Mouse (Mus musculus) erythroid progenitor cell, adult 5-6 weeks (primary cell): ENCODE results near the gene Zbp1. TPM values are rescaled to one million over a fixed set of nuclear protein-coding genes. Genes with fewer than 3 reads are reported as not detected.
A peak's percentile ranks its signal among the peaks of the same experiment; 100 is the strongest.

Experiments used
- ATAC-seq: replicated peaks from 2 replicates; pipeline ENCODE4 v1.8.0; 2016; ENCODE audit warnings: moderate number of reproducible peaks, mild to moderate bottlenecking, moderate TSS enrichment, inconsistent platforms; ENCODE audit not compliant: poor library complexity, low FRiP score, severe bottlenecking
- total RNA-seq, 2 experiments: library from RNA; stranded (forward) in 1 of 2; stranded (reverse) in 1 of 2; fragments of 150-400 nt in 1 of 2; fragments of 186-747, 209-891 nt in 1 of 2; gene quantifications; 2 replicates each; pipeline versions ENCODE4 v1.2.3 to v1.2.4; 2015 to 2017; ENCODE audit warnings: low replicate concordance in 2 of 2

Gene Zbp1
- total RNA-seq, 2 experiments from 2014 or later = 9.6 TPM; not detected in 1

DNA sequence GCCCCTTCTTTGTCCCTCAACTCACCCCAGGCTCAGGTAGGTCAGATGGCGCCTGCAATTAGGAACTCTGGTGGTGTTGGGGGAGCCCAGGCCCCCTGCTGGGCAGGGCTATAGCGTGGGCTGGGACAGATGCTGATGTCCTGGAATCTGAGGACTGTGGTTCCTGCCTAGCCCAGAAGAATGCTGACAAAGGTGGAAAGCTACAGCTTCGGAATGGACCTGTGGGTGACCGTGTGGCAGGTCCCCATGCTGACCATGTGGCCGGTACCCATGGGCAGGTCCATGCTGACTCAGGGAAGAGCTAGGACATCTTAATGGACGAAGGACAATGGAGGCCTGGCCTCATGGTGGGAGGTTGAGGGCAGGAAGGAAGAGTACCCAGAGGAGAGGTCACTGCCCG, 35.9 kb downstream of the Zbp1 start:
- ATAC-seq = no peak

DNA sequence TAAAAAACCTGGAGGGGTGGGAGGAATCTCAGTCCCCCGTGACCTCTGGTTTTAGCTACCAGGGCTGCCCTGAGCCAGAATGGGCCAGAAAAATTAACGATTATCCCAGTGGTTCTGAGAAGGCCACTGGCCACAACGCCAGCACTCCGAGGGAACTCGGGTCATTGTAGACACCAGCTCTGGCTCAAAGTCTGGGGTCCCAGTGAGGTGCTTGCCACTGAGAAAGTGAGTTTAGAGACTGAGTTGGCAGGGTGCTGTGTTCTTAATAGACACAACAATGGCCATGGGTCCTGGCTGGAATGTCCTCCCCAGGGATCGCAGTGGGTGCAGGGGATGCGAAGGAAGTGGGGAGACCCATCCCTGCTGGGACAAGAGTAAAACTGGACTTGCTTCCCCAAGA, 36.8 kb downstream of the Zbp1 start:
- no peak for ATAC-seq

DNA sequence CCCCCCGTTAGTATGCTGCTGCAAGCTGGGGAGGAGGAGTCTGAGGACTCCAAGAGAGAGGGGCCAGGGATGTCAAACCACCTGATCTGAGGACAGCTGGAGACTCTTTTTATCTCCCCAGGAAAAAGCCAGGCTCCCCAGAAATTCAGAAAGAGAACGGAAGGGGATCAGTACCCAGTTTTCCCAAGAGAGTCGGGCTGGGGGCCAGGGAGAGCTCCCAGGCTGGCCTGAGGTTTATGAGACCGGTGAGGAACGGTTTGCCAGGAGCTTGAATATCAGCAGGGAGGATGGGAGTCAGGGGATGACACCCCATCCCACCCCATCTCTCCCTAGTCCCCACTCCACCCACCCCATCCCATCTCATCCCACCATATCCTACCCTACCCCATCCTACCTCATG, 37.2 kb downstream of the Zbp1 start:
- ATAC-seq = no peak

- no peak for ATAC-seq
These were observed 37.9 kb downstream of the Zbp1 start for GRCm38 (mm10) chr2:173180721-173181388.

DNA sequence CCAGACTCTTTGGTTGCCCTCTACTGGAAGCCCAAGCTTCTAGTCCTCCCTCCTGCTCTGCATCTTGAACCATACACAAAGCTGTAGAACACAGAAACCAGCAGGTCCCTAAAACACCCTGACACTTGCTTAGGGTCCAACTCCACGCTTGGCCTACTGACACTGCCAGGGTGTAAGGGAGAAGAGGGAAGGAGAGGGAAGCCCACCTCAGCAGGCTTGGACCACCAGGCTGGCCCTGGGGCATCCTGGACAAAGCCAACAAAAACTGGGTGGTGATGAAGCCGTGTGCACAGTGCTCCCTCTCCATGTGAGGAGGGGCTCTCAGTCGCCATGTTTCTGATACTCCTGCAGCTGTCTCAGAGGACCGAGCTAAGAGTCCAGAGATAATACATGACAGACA, 38.7 kb downstream of the Zbp1 start:
- ATAC-seq = no peak

DNA sequence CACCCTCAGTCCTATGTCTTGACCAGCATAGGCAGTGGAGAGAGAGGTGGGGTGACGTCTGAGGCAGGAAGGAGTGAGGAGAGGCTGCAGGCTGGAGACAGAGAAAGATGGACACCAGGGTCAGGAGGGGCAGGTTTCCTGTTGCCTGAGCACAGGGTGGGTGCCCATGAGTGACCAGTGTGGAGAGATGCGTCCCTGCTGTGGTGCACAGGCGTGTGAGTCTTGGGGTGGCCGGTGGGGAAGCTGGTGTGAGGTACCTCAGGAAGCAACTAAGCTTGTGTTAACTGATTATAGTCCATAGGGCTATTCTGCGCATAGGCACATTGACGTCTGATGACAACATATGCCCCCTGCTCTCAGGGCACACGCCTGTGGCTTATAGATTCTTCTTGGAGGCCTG, 39.7 kb downstream of the Zbp1 start:
- no peak for ATAC-seq

DNA sequence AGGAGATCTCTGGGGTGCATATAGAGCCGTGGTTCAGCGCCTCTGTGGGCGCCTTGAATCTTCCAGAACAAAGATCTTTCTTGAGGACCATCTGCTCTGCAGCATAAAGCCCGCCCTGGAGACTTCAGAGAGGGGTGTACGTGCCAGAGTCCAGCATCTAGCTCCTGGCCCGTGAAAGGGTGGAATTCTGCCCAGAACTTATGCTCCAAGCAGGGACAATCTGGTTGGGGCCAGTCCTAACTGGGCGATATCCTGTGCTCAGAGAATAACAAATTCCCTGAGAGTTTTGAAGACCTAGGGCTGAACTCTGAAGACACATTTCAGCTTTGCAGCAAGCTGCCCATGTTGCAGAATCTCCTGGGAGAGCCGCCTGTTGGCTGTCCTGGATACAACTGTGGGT, 40.8 kb downstream of the Zbp1 start:
- no peak for ATAC-seq

GRCm38 (mm10) chr2:173177481-173177880, 41.2 kb downstream of the Zbp1 start:
- ATAC-seq = no peak

DNA sequence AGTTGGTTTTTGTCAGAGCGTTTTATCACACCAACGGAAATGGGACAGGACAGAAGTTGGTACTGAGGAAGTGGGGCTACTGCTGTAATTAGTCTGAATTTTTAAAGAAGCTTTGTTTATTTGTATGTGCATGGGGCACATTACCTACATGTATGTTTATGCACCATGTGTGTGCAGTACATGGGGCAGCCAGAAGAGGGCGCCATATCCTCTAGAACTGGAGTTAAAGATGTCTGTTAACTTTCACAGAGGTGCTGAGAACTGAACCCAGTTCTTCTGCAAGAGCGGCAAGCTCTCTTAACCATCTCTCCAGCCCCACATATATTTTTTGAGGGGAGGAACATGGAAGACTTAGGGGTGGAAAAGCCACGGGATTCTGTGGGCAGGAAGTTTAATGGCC, 43.0 kb downstream of the Zbp1 start:
- ATAC-seq = no peak

DNA sequence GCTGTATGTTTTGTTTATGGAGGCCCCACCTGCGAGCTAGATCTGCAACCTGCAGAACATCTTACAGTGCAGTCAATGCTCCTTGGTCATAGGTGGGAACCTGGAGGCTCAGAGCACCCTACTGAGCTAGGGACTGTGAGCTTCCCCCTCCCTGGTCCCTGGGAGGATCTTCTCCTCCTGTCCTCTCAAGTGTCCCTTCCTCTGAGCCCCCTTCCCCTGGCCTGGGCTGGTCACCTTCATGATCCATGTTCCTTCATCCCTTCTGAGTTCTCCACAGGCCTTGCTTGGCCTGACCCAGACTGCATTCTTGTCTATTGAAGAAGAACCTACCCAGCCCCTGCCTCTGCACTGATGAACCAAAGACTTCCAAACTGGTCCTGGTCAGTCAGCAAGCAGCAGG, 44.2 kb downstream of the Zbp1 start:
- ATAC-seq = no peak

GRCm38 (mm10) chr2:173173521-173174511, 44.9 kb downstream of the Zbp1 start:
- ATAC-seq = no peak

DNA sequence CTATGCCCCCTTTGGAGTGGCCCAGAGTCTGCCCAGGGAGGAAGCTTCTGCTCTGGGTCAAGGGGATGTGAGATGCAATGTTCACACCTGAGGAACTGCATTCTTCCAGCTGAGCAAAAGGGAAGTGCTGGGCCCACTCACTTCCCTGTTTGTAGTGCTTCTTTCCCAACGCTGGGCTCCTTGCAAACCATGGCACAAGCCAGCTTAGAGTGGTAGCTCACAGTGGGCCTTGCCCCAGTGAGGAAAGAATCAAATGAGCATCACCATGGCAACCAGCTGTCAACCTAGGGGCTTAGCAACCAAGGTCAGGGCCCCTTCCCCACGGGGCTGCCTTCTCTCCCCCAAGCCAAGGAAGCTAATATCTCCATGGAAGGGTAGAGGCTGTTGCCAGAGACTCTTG, 45.7 kb downstream of the Zbp1 start:
- no peak for ATAC-seq

DNA sequence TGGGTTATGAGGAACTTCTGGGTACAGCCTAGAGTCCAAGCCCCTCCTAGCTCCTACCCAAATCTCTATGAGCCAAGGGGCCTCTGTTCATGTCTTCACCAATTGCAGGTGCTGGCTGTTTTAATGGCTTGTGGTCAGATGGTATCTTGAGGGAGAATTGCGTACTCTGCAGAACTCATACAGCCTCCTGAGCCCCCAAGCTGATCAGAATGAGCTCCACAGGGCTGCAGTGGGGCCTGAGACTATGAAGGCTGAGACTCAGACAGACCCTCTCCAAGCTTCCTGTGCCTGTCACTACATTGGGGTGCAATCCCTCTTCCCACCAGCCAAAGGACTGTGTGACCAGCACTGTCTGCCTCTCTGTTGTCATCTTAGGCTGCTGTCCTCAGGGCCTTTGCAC, 46.3 kb downstream of the Zbp1 start:
- ATAC-seq = no peak

DNA sequence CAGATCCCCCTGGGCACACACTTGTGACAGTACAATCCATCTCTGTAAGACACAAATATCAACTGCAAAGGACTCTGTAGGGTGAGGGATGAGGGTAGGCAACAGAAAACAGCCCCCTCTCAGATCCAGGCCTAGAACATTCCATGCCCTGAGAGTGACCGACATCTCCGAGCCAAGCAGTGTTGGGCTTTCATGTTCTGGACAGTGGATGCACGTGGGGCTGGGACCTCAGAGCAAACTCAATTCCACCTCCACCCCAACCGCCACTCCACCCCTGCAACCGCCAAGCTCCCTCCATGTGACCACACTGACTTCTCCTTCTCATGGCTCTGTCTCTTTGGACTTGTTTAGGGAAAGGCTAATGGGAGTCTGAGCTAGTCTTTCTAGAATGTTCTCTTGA, 46.8 kb downstream of the Zbp1 start:
- no peak for ATAC-seq

DNA sequence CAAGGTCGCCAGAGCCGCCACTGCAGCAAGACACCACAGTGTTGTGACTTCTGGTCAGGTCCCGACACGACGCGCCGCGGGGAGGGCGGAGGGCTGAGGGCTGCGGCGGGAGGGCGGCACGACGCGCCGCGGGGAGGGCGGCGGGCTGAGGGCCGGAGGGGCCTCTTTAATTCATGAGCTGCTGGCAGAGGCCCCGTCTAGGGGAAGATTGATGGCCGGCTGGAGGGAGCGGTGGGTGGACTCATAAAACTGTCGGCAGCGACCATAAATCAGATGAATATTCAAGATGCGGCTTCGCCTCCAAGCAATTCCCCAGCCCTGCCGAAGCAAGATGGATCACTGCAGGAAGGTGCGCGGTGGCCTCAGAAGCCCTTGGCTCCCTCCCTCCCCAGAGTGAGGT, 47.3 kb downstream of the Zbp1 start:
- no peak for ATAC-seq

DNA sequence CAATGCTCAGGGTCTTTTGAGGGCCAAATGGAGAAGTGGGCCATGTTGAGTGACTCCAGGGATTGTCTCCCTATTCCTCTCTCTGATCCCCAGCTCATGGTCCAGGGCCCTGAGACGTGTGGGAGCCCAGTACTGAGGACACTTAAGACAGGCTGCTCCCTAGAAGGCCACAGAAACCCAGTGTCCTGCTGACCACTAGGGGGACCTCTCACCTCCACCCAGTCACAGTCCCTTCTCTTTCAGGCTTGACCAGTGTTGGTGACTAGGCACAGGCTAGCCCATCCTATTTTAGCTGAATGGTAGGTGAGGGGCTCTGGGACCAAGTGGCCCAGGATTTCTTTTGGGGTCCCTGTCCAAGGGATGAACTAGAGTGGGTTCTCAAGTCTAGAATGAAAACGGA, 48.0 kb downstream of the Zbp1 start:
- peak; percentile 42; the same call in 1 of the 2 replicates for ATAC-seq

GRCm38 (mm10) chr2:173170081-173170480, 48.6 kb downstream of the Zbp1 start:
- ATAC-seq = no peak

- no peak for ATAC-seq
These were observed 50.3 kb downstream of the Zbp1 start for GRCm38 (mm10) chr2:173168411-173168851.

GRCm38 (mm10) chr2:173165357-173165756, 53.4 kb downstream of the Zbp1 start:
- no peak for ATAC-seq

- ATAC-seq = no peak
These were observed 53.8 kb downstream of the Zbp1 start for GRCm38 (mm10) chr2:173164946-173165345.

DNA sequence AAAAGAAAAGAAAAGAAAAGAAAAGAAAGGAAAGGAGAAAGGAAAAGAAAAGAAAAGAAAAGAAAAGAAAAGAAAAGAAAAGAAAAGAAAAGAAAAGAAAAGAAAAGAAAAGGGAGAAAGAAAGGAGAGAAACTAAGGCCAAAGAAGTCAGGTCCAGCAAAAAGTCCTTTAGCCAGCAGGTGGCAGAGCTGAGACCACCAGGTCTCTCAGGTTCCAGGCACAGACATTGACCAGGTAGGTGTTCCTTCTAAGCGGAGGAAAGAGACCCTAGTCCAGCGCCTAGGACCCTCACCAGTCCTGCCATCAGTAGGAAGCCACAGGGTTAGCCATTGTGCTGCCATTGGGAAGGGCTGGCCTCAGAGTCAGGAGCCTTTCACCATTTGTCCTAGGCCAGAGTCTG, 54.4 kb downstream of the Zbp1 start:
- ATAC-seq = no peak
